Mouse (Mus musculus): ENCODE results near the gene Keap1.
"Not testable (repeated sequence)": the region's sequence is repeated elsewhere in the genome, so short reads cannot be mapped to it uniquely, and the experiment has no call there.

The Keap1 gene

DNA sequence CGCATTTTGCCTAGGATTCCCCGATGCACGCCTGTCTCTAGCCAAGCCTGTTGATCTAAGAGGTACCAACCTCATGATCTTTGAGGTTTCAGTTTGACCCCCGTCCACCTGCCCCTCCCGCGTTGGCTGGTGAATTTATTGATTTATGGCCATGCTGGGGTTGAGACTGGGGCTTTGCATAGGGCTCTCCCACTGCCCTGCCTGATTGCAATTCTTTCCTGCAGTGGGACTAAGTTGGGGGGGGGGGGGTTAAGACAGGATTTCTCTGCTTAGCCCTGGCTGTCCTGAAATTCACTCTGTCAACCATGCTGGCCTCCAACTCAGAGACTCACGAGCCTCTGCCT is 13.8 kb downstream of the Keap1 start:
- no peak for DNase-seq

DNA sequence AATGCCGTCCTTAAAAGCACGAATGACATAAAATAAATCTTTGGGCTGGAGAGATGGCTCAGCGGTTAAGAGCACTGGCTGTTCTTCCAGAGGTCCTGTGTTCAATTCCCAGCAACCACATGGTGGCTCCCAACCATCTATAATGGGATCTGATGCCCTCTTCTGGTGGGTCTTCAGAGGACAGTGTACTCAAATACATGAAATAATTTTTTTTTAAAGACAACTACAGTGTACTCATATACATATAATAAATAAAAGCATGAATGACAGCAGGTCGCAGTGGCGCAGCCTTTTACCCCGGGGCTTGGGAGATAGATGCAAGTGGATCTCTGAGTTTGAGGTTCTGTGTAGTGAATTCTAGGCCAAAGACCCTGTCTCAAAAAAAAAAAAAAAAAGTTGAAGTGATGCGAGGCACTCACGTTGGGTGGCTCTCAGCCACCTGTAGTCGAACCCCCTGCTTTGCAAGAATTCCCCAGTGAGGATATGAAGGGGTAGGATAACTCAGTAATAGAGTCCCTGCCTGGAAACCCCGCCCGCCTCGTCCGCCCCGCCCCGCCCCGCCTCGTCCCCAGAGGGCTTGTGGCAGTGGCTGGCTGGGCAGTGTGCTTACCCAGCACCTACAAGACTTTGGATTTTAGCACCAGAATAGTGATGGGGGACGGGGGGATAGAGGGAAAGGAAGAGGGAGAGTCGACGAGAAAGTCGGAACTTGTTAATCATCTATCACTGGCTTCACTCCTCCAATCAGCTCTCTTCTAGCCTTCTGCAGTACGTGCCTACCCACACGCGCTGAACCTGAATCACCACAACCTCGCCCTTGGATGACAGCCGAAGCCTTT is 14.4 kb downstream of the Keap1 start:
- no peak for DNase-seq

DNA sequence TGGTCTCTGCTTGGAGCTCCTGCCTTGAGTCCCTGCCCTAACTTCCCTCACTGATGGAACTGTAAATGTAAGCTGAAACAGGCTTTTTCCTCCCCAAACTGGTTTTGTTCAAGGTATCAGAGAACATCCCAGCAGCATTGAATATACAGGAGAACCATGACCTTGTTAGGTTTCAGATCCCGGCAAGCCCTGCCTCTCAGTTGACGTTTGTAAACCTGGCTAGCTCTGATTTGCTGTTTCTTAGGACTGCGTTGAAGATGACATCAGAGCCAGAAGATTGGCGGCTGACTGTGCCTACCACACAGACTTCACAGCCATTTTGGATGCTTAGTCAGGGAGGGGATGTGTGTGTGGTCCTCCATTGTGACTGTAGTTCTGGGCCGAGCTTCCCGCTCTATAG is 15.3 kb downstream of the Keap1 start:
- no peak for DNase-seq

DNA sequence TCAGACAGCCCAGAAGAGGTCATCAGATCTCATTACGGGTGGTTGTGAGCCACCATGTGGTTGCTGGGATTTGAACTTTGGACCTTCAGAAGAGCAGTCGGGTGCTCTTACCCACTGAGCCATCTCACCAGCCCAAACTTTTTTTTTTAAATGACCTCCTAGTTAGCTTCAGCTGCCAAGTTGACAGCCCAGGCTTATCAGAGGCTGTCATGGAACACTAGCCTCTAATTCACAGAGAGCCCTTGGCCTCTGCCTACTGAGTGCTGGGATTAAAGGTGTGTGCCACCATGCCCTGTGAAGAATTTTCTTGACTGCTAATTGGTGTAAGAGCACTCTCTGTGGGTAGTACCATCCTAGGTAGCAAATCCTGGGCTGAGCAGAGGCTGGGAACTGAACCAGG is 15.7 kb downstream of the Keap1 start:
- not testable (repeated sequence) for DNase-seq

DNA sequence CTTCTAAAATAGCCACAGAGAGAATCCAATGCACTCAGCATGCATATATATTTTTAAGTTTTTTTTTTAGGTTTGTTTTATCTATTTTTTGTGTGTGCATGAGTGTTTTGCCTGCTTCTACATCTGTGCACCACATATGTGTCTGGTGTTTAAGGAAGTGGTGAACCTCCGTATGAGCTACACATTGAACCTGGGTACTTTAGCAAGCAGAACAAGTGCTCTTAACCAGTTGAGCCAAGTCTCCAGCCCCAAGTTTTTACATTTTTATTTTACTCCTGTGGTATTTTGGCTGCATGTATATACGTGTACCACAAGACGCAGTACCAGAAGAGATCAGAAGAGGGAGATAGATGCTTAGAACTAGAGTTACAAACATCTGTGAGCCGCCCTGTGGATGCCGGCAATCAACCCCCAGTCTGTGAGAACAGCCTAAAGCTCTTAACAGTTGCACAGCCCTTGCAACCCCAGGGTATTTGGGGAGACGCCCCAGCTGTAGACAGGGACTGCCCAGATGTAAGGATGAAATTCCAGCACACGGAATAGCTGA is 17.7 kb downstream of the Keap1 start:
- DNase-seq, result peak; percentile 44

DNA sequence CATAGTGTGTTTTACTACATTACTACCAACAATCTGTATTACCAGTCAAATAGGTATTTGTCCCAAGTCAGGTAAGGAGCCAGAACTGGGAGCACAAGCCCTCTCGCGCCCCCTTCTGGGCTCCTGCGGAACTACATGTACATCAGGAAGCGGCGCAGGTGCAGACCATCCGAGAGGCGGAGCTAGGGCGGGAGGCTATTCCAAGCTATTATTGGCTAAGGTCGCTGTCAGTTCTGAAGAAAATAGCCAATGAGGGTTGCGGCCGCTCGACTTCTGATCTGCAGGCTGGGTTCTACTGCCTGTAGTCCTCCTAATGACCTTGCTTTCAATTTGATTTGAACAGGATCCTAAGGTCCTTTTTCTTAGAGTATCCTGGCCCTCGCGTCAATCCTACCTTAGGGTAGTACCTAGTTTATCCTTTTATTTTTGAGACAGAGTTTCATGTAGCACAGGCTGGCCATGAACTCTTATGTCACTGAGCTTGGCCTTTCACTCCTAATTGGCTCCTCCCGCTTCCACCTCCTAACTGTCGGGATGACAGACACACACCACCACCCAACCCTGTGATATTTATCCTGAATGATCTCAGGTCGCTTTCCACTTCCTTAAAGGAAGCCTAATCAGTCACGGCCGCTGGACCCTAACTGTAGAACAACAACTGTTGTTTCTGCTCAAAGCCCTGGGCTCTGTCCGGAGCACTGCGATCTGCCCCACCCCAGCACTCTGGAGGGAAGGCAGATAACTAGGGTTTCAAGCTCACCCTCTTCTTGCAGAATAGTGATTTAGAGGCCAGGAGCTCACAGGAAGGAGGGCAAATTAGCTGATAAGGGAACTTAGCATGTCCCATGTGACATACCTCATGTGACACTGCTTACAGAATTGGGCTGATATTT is 18.4 kb downstream of the Keap1 start:
- DNase-seq, result peak; percentile 95

DNA sequence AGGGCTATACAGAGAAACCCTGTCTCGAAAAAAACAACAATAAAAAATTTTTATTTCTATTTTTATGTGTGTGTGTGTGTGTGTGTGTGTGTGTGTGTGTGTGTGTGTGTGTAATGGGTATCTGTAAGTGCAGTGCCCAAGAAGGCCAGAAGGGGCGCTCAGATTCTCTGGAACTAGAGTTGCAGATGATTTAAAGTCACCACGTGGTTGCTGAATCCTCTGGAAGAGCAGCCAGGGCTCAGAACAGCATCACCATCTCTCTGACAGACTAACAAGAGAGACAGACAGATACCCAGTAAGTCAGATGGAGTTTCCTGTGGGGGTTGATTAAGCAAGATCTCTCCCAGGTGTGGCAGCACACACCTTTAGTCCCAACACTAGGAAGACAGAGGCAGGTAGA is 19.3 kb downstream of the Keap1 start:
- DNase-seq, result no peak

DNA sequence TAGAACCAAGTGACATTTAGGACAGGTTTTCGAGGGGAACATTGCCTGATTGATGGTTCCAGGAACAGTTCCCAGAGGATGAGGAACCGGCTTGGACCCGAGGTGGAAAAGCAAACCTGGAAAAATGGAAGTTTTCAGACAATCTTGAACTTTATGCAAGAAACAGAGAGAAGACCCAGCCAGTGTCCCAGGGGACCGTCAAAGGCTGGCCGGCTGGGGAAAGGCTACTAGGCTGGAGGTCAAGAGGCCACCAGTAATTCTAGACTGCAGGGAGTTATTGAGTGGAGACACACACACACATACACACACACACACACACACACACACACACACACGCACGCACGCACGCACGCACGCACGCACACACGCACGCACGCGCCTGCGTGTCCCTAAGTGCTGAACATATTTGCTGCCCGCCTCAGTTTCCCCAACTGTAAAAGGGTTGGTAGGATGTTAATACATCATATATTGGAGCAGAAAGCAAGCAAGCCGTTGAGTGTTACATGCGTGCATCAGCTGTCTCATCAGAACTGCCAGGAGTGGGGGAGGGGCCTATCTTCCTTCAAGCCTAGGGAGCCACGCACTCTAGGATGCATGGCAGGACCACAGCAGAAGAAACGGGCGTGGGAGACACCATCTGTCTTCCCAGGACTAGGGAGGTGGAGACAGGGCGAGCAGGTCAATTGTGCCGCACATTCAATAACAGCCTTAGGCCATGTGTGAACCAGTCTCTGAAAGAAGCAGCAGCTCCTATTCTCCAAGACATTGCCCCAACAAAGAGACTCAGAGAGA is 22.9 kb downstream of the Keap1 start:
- DNase-seq, result no peak

DNA sequence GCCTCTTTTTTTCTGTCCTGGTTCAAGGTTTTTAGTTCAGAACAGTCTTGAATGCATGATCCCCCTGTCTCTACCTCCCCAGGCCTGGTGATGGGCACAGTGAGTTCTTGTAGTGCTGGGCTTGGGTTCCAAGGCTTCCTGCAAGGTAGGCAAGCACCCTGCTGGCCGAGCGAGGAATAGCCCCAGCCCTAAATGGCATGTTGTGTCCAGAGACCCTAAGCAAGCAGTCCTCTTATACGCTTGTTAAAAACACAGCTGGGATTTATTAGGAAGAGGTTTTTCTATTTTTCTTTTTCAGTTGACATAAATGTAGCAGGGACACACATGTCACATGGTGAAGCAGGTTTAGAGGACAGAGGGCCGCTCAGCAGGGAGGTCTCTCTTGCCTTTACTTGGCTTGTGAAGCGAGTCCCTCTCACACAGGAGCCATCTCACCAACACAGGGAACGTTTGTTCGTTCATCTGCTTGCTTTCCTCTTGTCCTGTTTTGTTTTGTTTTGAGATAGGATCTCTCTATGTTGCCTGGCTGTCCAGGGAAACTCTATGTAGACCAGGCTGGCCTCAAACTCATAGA is 25.5 kb downstream of the Keap1 start:
- no peak for DNase-seq

DNA sequence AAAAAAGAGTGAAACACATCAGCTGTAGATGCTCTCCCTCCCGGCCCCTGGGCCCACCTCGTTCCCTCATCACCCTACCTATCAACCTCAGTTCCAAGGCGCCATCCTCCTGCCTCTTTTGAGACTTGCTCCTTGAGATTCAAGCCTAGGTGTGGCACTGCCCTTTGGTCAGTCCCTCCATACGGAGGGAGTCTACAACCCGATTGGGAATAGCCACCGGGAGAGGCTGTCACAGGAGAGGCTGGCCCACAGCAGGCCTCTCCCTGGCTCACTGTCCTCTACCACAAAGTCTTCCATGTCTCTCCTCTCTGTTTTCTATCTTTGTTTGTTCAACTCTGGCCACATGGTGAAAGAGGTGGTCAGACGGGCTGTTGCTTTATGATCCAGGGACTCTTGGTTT is 27.5 kb downstream of the Keap1 start:
- no peak for DNase-seq

DNA sequence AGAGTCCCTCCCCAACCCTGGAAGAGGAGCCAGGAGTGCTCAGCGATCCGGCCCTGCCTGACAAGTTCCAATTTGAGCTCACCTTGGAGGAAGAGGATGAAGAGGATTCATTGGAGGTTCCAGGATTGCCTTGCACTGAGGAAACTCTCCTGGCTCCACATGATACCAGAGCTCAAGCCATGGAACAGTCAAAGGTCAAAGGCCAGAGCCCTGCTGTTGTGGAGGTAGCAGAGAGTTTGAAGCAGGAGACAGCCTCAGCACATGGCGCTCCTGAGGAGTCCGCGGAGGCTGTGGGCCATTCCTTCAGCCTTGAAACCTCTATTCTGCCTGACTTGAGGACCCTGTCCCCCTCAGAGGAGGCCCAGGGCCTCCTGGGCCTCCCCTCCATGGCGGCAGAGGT is 28.3 kb downstream of the Keap1 start:
- DNase-seq, result no peak

DNA sequence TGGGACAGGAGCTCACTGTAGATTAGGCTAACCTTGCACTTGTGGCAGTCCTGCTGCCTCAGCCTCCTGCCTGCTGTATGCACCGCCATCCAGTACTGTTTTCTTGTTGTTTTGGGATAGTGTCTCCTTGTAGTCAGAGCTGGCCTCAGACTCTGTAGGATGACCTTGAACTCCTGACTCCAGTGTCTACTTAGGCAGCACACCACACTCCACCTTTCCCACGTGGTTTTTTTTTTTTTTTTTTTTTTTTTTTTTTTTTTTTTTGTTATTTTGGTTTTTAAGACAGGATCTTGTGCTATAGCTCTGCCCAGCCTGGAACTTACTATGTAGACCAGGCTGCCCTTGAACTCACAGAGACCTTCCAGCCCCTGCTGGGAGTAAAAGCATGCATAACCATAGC is 30.5 kb downstream of the Keap1 start:
- no peak for DNase-seq

DNA sequence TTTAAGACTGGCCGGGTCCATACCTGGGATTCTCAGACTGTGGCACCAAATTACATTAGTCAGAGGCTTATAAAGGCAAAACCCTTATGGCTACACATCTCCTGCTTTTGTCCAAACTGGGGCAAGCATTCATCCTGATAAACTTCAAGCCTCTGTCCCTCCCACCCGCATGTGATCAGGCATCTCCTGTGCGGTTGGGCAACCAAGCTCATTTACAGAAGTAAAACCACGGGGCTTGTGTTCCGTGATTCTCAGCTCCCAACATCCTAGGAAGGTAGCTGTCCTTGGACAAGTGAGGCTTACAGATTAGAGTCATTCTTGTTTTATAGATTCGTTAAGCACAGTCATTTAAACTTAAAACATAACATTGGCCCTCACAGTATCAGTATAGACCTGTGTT is 32.3 kb downstream of the Keap1 start:
- DNase-seq, result no peak

DNA sequence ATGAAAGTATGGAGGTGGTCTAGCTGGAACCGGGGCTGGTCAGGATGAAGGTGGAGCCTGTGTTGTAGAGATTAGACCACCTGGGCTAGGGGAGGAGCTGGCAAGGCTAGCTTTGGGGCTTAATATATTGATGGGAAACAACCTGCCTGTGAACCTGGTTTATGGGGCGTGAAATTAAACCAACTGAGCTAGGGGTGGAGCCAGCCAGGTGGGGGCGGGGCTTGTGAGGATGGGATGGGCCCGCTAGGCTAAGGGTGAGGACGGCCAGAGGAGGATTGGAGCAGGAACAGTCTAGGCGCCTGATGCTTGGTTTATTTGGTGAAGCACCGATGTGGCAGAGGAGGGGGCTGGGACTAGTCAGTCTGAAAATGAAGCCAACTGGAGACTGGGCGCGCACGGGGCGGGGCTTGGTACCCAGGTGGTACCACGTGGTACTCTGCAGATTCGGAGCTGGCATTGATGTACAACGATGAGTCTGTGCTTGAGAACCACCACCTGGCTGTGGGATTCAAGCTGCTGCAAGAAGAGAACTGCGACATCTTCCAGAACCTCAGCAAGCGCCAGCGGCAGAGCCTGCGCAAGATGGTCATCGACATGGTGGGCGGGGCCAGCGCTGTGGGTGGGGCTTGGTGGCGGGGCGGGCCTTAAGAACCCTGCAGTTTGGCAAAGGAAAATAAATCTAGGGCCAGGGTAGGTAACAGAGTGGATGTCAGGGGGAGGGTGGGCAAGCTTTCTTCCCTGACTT is 34.5 kb downstream of the Keap1 start:
- DNase-seq, result no peak

DNA sequence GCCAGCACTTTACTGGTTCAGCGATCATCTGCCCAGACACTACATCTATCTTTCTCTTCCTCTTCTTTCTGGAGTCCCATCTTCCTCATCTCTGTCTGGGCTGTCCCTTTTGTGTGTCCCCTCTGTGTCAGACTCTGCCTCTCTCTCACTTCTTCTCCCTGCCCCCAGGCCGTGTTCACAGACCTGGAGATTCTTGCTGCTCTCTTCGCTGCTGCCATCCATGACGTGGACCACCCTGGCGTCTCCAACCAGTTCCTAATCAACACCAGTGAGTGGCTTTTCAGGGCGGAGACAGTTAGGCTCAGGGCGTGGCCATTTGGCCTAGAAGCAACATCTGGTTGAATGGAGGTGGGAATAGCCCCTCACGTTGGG is 35.0 kb downstream of the Keap1 start:
- DNase-seq, result no peak

DNA sequence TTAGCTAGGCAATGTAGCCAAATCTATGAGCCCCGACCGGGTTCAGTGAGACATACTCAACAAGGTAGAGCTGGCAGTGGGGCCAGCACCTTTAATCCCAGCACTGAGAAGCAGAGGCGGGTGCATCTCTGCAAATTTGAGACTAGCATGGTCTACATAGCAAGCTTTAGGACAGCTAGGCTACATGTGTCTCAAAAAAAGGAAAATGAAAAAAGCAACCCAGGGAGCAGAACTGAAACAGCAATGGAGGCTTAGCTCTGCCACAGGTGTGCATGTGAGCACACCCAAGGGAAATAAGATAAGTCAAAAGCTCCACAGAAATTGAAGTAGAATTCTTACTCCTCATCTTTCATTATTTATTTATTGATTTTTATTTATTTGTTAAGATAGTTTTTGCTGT is 40.2 kb downstream of the Keap1 start:
- DNase-seq, result no peak

DNA sequence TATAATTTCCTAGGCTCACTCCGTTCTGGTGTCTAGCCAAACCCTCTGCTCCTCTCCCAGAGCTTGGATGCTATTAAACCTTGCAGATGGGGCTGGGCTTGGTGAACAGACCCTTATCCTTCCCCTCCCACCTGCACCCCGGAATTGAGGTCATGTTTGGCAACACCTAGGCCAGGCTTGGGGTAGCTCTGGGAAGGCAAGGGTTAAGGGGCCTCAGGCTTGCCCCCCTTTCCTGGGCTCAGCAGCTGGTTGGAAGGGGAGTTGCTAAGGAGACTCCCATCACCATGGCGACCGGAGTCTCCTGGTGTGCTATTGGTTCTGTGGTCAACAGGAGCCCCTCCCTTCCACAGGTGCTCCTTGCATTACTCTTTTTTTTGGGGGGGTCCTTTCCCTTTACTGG is 41.2 kb downstream of the Keap1 start:
- no peak for DNase-seq

DNA sequence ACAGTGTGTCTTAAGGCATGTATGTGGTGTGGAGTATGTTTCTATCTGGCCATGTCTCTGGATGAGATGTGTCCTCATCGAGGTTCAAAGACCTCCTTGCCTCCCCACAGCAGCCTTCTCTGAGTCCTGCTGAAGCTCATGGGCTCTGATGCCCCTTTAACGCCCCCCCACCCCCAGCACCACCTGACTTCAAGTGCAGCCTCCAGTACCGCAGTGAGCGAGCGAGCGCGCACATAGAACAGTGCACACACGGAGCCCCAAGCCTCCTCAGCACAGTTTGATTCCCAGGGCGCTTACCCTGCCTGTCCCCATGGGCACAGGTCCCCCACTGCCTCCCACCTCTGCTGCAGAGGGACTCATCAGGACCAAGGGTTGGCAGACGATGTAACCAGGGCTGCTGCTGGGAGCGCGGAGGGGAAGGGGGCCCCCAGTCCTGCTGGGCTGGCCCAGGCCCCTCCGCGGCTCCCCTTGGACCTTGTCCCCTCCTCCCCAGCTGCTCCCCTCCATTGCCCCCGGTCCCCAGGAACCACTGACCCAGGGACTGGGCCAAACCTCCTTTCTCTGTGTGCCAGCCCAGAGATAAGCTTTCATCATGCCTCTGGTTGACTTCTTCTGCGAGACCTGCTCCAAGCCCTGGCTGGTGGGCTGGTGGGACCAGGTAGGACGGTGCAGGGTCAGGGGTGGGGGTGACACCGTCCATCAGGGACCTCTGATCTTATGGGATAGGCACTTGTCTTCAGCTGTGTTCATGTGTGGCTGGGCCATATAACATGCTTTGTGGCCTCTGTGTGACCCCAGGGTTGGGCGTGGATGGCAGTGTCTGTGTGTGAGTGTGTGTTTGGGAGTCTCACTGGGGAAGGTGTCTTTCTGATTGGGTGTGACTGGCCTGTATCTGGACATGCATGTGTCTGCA is 42.4 kb downstream of the Keap1 start:
- no peak for DNase-seq

DNA sequence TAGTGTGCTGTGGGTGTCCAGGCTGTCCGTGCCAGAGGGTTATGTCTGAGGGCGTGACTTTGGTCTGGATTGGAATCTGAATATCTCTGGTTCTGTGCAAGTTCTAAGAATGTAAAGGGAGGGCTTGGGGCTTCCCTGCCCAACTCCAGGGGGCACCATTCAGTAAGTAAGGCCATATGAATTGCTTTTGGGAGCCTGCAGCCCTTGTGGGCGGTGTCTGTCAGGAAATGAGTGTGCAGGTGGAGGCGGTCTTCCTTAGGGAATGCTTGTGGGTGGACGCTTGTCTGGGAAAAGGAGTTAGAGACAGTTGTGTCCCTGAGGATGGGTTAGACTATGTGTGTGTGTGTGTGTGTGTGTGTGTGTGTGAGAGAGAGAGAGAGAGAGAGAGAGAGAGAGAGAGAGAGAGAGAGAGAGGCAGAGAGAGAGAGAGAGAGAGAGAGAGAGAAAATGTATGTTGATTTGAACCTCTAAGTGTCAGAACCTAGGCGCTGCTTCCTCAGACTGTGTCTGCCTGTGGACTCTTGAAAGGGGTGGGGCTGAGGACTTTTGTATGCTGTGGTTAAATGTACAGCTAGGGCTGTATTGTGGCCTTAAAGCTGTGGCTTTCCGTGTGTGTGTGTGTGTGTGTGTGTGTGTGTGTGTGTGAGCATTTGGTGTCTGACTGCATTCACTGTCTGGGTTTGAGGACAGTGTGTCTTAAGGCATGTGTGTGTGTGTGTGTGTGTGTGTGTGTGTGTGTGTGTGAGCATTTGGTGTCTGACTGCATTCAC is 43.2 kb downstream of the Keap1 start:
- DNase-seq, result not testable (repeated sequence)
